Mouse (Mus musculus): ENCODE data around the gene Gsg1l.

Gsg1l gene

DNA sequence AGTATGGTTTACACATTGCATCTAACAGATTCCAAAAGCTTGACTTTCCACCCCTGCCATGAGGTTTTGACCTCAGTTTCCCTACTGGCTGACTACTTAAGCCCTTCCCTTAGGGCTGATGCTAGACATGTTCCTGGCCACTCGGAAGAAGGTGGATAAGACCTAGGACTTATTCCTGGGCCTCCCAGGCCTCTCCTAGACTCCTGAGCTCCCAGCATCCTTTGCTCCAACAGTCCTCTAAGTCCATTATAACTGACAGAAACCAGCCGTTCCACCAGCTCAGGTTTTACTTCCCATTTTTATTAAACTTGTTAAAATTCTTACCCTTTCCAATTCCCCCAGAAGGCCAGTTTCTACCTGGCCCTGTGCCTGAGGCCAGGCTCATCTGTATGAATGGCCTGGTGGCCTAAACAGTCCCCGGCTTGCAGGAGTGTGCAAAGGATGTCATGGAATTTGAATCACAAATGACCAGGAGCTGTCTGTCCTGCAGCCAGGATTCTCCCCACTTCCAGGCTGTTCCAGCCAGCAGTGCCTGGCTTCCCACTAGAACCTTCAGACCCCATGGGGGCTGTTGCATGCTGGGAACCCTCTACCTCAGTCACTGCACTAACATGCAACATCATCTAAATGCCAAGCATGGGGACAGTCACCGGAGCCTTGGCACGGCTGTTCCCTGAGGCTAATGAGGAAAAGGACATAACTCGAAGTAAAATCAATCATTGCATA is 139.7 kb downstream of the Gsg1l start:
- no peak for DNase-seq (ENCODE audit: low read depth, low spot score)

GRCm38 (mm10) chr7:125934319-125934718 is 147.9 kb downstream of the Gsg1l start:
- no peak for DNase-seq (ENCODE audit: low read depth, low spot score)

- no peak for DNase-seq (ENCODE audit: low read depth, low spot score)
These were observed 148.6 kb downstream of the Gsg1l start for GRCm38 (mm10) chr7:125933356-125934244.

GRCm38 (mm10) chr7:125931602-125932001 is 150.6 kb downstream of the Gsg1l start:
- no peak for DNase-seq (ENCODE audit: low read depth, low spot score)

DNA sequence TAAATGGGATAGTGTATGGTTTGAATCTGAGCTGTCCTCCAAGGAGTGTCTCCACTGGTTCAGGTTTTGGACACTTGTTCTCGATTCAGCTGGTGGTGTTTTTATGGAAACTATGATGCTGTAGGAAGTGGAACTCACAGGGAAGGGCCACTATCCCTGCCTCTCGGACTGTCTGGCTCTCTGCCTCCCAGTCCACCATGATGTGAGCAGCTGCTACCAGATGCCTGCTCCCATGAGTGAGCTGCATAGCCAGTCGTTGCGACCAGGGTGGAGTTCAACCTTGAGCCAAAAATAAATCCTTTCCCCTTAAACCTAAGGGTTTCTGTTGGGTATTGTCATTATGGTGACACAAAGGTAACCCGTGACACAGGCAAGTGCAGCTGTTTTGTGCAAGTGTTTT is 158.2 kb downstream of the Gsg1l start:
- DNase-seq (ENCODE audit: low read depth, low spot score) = no peak

GRCm38 (mm10) chr7:125920801-125921200 is 161.4 kb downstream of the Gsg1l start:
- no peak for DNase-seq (ENCODE audit: low read depth, low spot score)

- DNase-seq (ENCODE audit: low read depth, low spot score) = no peak
These were observed 181.6 kb downstream of the Gsg1l start for GRCm38 (mm10) chr7:125900386-125901161.

DNA sequence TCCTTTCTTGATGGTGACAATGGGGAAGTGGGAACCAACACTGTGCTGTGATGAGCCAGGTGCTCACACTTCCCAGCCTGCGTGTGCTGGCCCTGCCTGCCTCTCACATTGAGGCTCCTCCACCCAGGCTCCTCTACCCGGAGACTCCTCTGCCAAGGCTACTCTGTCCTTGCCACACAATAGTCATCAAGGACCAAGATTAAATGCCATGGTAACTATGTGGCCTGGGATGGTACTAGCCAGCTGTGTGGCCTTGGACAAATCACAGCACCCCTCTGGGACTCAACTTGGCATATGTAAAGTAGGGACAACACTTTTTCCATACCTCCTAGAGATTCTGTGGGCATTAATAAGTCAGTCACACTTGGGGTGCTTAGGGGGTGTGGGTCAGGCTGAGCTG is 182.3 kb downstream of the Gsg1l start:
- DNase-seq (ENCODE audit: low read depth, low spot score) = no peak

DNA sequence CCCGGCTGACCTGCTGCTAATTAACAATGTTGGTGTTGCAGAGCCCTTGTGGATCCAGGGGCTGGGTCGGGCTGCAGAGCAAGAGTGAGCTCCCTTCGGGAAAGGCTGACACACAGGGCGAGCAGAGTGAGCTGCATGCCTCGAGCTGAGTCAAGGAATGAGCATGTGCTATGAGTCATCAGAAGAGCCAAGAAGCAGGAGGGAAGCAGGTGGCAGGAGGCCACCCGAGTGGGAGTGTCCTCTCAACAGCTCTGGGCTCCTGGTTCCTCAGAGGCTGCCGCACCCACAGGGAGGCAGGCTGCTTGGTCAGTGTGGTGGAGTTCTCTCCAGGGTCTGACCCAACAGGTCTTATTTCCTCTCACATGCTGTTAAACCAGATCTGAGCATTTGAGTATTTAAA is 183.2 kb downstream of the Gsg1l start:
- DNase-seq (ENCODE audit: low read depth, low spot score) = no peak

DNA sequence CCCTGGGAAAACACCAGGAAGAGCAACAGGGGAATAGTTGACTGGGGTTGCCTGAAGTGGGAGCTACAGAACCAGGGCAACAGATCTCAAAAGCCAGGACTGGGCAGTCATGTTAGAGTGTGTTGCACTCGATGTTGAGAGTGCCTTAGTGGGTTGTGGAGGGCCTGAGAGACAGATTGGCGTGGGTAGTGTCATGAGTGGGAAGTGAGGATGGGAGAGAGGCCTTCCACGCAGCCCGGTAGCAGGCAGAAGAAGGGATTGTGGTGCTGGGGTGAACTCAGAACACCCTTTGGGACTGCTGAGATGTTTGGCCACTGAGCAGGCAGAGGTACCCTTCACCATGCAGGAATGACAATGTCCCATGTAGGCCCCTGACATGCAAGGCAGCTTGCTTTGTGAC is 185.2 kb downstream of the Gsg1l start:
- DNase-seq (ENCODE audit: low read depth, low spot score) = no peak

DNA sequence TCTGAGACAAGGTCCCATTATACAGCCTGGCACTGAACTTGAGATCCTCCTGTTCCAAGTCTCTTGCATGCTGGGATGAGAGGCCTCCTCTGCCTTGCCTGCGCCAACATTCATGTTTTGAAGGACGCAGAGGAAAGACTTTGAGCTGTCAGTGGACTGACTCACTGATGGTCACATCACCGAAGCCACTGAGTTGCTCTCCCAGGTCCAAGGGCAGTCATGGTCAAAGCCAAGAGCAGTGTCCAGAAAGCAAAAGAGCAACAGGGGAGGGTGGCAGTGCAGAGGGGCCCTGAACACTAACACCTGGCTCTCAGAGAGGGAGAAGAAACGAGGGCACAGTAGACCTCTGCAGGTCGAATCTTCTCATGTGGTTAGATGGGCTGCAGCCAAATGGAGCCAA is 188.6 kb downstream of the Gsg1l start:
- no peak for DNase-seq (ENCODE audit: low read depth, low spot score)

DNA sequence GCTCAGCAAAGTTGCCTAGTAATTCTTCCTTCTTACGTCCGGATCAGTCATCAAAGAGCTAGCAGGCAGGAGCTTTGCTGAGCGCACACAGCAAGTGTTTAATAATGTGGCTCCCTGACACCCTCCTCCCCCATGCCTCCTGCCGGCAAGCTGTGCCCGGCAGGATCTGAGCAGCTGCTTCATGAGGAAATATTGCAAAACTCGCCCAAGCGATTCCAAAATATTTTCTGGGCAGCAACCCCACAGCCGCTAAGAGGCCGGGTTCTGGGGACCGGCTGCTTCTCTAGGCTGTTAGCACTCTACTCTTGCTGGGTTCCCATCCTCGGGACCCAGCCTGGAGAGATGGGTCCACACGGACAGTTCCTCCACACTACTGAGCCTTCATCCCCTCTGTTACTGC is 193.8 kb downstream of the Gsg1l start:
- DNase-seq (ENCODE audit: low read depth, low spot score) = no peak

GRCm38 (mm10) chr7:125887761-125888160 is 194.4 kb downstream of the Gsg1l start:
- DNase-seq (ENCODE audit: low read depth, low spot score) = no peak

DNA sequence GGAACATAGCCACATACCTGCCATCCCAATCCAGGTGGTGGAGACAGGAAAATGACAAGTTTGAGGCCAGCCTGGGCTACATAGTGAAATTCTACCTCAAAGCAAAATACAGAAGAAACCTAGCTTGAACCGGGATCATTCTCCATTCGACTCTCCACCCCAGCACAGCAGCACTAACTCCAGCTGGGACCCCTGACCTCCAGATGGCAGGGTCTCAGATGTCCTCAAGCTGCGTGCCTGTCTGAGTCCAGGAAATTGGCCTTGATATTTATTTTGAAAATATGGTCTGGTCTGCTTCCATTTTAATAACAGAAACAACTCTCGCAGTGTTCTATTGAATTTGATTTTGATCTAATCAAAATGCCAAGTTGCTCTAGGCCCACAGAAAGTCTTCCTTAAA is 195.1 kb downstream of the Gsg1l start:
- no peak for DNase-seq (ENCODE audit: low read depth, low spot score)

DNA sequence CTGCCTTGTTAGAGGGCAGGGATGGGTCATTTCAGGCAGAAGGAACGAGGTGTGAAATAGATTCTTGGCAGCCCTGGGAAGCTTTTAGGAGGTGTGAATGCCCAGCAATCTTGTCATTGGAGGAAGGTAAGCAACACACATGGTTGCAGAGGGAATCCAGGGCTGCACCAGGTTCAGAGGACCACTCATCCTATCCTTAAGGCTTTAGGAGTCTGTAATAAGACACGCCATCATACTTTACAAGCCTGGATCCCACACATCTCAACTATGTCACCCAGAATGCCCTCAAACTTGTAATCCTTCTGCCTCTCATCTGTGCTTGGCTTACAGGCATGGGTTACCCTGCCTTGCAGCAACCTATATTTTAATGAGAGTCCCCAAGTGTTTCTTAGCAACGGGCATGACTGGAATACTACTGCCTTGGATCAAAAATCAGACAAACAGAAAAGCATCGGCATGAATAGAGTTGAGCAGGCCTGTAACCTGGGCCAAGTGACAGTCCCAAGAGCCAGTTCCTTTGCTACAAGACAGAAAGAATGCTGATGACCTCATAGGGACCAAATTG is 196.0 kb downstream of the Gsg1l start:
- peak; percentile 56 for DNase-seq (ENCODE audit: low read depth, low spot score)

GRCm38 (mm10) chr7:125883232-125883631 is 199.0 kb downstream of the Gsg1l start:
- DNase-seq (ENCODE audit: low read depth, low spot score) = no peak

- DNase-seq (ENCODE audit: low read depth, low spot score) = no peak
These were observed 204.2 kb downstream of the Gsg1l start for GRCm38 (mm10) chr7:125878040-125878439.

GRCm38 (mm10) chr7:125873971-125874495 is 208.2 kb downstream of the Gsg1l start:
- no peak for DNase-seq (ENCODE audit: low read depth, low spot score)

GRCm38 (mm10) chr7:125872874-125873273 is 209.3 kb downstream of the Gsg1l start:
- no peak for DNase-seq (ENCODE audit: low read depth, low spot score)

GRCm38 (mm10) chr7:125872202-125872580 is 210.0 kb downstream of the Gsg1l start:
- DNase-seq (ENCODE audit: low read depth, low spot score) = no peak

GRCm38 (mm10) chr7:125871404-125872201 is 210.6 kb downstream of the Gsg1l start:
- DNase-seq (ENCODE audit: low read depth, low spot score) = no peak

Measured in forelimb bud, embryonic 11.5 days (tissue).